Mouse (Mus musculus): ENCODE data around the gene Kpna2. TPM values are rescaled to one million over a fixed set of nuclear protein-coding genes. Genes with fewer than 3 reads are reported as not detected.
A peak's percentile ranks its signal among the peaks of the same experiment; 100 is the strongest.
"Not testable (repeated sequence)": the region's sequence is repeated elsewhere in the genome, so short reads cannot be mapped to it uniquely, and the experiment has no call there.

The Kpna2 gene
- polyA plus RNA-seq, 1 experiment from 2014 or later, result 390 TPM

DNA sequence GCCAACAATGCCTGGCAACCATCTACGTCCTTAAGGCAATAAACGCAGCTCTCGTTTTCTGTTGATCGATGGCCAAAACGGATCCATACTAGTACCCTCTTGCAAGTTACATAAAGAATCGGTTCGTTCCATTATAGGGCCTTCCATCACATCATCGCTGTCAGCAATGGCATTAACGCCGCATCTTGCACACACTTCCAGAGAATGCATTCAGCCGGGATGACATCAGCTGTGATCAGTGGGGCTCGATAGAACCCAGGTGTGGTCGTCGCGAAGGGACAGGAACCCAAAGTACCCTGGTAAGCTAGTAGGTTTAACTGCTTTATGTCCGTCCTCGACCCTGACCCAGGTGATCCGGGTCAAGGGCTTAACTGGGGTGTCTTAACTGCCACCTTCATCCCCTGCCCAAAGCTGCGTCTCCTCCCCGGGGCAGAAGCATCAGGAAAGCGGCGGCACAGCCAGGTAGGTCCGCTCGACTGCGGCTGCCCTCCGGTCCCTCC, 640 bp downstream of the Kpna2 start:
- Histone ChIP-seq H3K4me2 (ENCODE audit: low read length) (peak overlapping the region; percentile 67), H3K36me3 (ENCODE audit: control insufficient read depth, insufficient read depth, low read length) (peaks cover 35% of the 10 kb centered on the region), H3K27ac (ENCODE audit: low read depth, low read length) (peak overlapping the region; percentile 81), H3K27me3 (replicated peaks; ENCODE audit: control insufficient read depth, insufficient read depth, low read length) (no peaks in the 10 kb centered on the region), H3K4me1 (ENCODE audit: control insufficient read depth, insufficient read depth, low read length) (peaks cover 6% of the 10 kb centered on the region; the same call in 1 of the 2 replicates), H3K9me3 (replicated peaks; ENCODE audit: control insufficient read depth, low read length) (no peaks in the 10 kb centered on the region), H3K9ac (ENCODE audit: low read length) (peak overlapping the region; percentile 88), H3K4me3 (ENCODE audit: low read depth, low read length) (peak overlapping the region; percentile 96)
- ATAC-seq (peak; percentile 30), DNase-seq (ENCODE audit: low spot score) (peak; percentile 53)
- WGBS, result under 1% methylated on average over 26 of the region's 26 CpGs

DNA sequence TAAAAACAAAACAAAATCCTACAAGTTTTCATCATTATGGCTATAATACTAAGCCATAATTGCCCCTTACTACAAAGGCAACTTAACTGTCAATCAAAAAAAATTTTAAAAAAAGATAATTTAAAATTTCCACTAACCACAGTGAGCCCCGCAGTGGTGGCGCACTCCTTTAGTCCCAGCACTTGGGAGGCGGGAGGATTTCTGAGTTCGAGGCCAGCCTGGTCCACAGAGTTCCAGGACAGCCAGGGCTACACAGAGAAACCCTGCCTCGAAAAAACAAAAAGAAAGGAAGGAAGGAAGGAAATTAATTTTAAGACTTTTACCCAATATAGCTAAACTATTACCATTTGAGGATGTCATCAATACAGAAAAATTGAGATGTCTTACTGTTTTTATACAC, 1.4 kb downstream of the Kpna2 start:
- peak overlapping the region; percentile 67 for H3K4me2 ChIP-seq (ENCODE audit: low read length)
- H3K4me3 ChIP-seq (ENCODE audit: low read depth, low read length), result peak overlapping the region; percentile 96
- no peak overlapping the region for H3K27ac ChIP-seq (ENCODE audit: low read depth, low read length)
- DNase-seq (ENCODE audit: low spot score), result no peak
- peaks cover 41% of the 10 kb centered on the region for H3K36me3 ChIP-seq (ENCODE audit: control insufficient read depth, insufficient read depth, low read length)
- H3K9me3 ChIP-seq (replicated peaks; ENCODE audit: control insufficient read depth, low read length), result no peaks in the 10 kb centered on the region
- WGBS, result 11% methylated on average over 5 of the region's 5 CpGs
- peaks cover 6% of the 10 kb centered on the region; the same call in 1 of the 2 replicates for H3K4me1 ChIP-seq (ENCODE audit: control insufficient read depth, insufficient read depth, low read length)
- H3K27me3 ChIP-seq (replicated peaks; ENCODE audit: control insufficient read depth, insufficient read depth, low read length), result no peaks in the 10 kb centered on the region
- ATAC-seq, result no peak
- H3K9ac ChIP-seq (ENCODE audit: low read length), result peak overlapping the region; percentile 88

DNA sequence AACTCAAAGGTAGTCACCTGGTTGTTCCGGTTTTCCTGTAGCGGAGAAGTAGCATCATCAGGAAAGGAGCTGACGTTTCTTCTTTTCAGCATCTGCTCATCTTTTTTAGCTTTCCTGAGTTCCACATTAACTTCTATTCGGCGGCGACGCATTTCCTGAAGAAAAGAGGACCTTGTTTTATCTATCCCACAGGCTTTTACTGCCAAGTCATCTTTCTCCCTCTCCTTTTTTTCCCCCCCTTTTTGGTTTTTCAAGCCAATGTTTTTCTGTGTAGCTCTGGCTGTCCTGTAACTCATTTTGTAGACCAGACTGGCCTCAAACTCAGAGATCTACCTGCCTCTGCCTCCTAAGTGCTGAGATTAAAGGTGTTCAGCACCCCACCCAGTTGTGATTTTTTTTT, 2.8 kb downstream of the Kpna2 start:
- H3K4me3 ChIP-seq (ENCODE audit: low read depth, low read length); H3K9ac ChIP-seq (ENCODE audit: low read length); H3K4me1 ChIP-seq (ENCODE audit: control insufficient read depth, insufficient read depth, low read length); H3K27me3 ChIP-seq (replicated peaks; ENCODE audit: control insufficient read depth, insufficient read depth, low read length); H3K9me3 ChIP-seq (replicated peaks; ENCODE audit: control insufficient read depth, low read length); ATAC-seq; DNase-seq (ENCODE audit: low spot score); H3K27ac ChIP-seq (ENCODE audit: low read depth, low read length): not testable (repeated sequence)
- H3K4me2 ChIP-seq (ENCODE audit: low read length), result peak overlapping the region; percentile 67; the same call in 1 of the 2 replicates
- H3K36me3 ChIP-seq (ENCODE audit: control insufficient read depth, insufficient read depth, low read length), result peaks cover 52% of the 10 kb centered on the region
- 92% methylated on average over 7 of the region's 7 CpGs for WGBS

DNA sequence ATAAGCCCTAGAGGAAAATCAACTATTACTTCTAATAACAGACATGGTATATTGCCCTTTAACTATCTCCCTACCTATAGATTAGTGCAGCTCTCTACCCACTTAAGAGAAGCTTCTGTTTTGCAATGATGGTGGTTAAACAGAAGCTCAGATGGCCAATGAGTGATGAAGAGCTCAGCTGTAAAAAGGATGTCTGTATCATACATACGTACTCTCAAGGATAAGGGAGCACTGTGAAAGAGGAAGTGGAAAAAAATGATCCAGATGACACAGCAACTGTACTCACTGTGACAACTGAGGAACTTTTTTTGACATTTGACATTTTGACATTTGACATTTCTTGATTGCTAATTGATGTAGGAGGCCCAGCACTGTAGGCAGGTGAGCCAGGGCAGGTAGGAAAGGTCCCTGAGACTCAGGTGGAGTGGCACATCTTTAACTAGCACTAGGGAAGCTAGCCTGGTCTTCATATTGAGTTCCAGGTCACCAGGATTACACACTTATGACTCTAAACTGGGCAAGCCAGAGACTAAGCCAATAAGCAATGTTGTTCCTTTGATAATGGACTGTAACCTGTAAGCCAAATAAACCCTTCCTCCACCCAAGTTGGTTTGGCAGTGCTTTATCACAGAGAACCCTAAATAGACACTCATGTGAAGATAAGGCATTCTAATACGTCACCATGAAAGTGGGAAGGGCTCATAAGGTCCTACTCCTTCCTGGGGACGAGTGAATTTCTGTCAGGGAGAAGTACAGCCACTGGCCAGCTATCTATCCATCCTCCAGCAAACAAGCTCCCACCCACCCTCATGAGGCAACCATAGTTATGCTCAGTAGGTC, 4.9 kb downstream of the Kpna2 start:
- DNase-seq (ENCODE audit: low spot score), result no peak
- ATAC-seq, result no peak
- H3K27ac ChIP-seq (ENCODE audit: low read depth, low read length), result no peak overlapping the region
- no peaks in the 10 kb centered on the region for H3K27me3 ChIP-seq (replicated peaks; ENCODE audit: control insufficient read depth, insufficient read depth, low read length)
- peaks cover 6% of the 10 kb centered on the region; the same call in 1 of the 2 replicates for H3K4me1 ChIP-seq (ENCODE audit: control insufficient read depth, insufficient read depth, low read length)
- H3K4me2 ChIP-seq (ENCODE audit: low read length), result no peak overlapping the region
- WGBS, result 77% methylated on average over 3 of the region's 3 CpGs
- H3K9me3 ChIP-seq (replicated peaks; ENCODE audit: control insufficient read depth, low read length), result no peaks in the 10 kb centered on the region
- peaks cover 72% of the 10 kb centered on the region for H3K36me3 ChIP-seq (ENCODE audit: control insufficient read depth, insufficient read depth, low read length)
- H3K4me3 ChIP-seq (ENCODE audit: low read depth, low read length), result no peak overlapping the region
- no peak overlapping the region for H3K9ac ChIP-seq (ENCODE audit: low read length)

DNA sequence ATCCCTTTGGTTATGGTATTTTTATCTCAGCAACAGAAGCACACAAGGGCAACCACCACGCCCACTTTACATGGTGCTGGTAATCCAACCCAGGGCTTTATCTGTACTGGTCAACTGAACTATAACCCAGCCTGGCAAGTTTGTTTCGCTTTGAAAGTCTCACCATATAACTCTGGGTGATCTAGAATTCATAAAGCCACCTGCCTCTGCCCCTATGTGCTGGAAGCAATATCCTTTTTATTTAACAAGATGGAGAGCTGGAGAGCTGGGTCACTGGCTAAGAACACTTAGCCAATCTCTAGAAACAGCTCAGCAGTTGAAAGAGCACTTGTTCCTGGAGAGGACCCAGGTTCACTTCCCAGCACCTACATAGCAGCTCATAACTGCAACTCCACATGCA, 12.0 kb downstream of the Kpna2 start:
- WGBS, result 92% methylated on average over 2 of the region's 2 CpGs
- Histone ChIP-seq H3K9me3 (replicated peaks; ENCODE audit: control insufficient read depth, low read length) (no peaks in the 10 kb centered on the region), H3K27me3 (replicated peaks; ENCODE audit: control insufficient read depth, insufficient read depth, low read length) (no peaks in the 10 kb centered on the region), H3K4me1 (ENCODE audit: control insufficient read depth, insufficient read depth, low read length) (no peaks in the 10 kb centered on the region), H3K4me2 (ENCODE audit: low read length) (no peak overlapping the region), H3K4me3 (ENCODE audit: low read depth, low read length) (no peak overlapping the region), H3K36me3 (ENCODE audit: control insufficient read depth, insufficient read depth, low read length) (peaks cover 50% of the 10 kb centered on the region), H3K9ac (ENCODE audit: low read length) (no peak overlapping the region), H3K27ac (ENCODE audit: low read depth, low read length) (no peak overlapping the region)
- DNase-seq (ENCODE audit: low spot score) (no peak), ATAC-seq (no peak)

DNA sequence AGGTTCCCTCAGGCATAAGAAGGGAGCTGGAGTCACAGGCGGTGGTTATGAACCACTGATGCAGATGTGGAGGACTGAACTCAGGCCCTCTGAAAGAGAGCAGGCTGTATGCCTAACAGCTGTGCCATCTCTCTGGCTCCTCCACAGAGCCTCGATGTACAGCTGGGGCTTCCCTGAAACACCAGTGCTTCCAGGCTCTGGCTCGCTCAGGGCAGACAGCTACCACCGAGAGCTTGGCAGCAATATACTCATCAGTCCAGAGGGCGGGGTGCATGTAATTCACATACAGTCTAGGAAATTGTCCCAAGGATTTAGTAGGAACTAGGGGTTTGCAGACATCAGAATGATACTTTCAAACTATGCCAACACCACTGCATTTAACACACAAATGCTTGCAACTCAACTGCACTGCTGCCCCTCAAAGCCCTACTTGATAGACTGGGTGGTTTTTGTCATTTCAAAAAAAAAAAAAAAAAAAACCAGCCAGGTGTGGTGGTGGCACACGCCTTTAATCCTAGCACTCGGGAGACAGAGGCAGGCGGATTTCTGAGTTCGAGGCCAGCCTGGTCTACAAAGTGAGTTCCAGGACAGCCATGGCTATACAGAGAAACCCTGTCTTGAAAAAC, 13.2 kb downstream of the Kpna2 start:
- H3K4me2 ChIP-seq (ENCODE audit: low read length); H3K27me3 ChIP-seq (replicated peaks; ENCODE audit: control insufficient read depth, insufficient read depth, low read length); H3K9ac ChIP-seq (ENCODE audit: low read length); H3K4me3 ChIP-seq (ENCODE audit: low read depth, low read length); DNase-seq (ENCODE audit: low spot score); H3K4me1 ChIP-seq (ENCODE audit: control insufficient read depth, insufficient read depth, low read length); H3K9me3 ChIP-seq (replicated peaks; ENCODE audit: control insufficient read depth, low read length); ATAC-seq; H3K27ac ChIP-seq (ENCODE audit: low read depth, low read length): not testable (repeated sequence)
- WGBS, result 91% methylated on average over 9 of the region's 9 CpGs
- H3K36me3 ChIP-seq (ENCODE audit: control insufficient read depth, insufficient read depth, low read length), result peaks cover 39% of the 10 kb centered on the region

DNA sequence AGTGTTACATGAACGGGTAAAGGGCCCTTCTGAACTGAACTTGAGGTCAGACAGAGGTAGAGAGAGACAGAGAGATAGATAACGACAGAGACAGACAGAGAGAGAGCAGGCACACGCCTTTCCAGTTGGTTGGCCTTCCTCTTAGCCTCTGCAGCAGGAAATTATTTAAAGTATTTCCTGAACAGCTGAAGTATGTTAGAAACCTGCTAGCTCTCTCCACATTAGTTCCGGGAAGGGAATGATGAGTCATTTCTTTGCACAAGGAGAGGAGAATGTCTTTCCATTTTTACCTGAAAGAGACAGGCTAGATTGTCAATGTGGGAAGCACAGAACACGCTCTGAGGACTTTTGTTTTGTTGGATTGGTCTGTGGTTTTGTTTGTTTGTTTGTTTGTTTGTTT, 17.0 kb downstream of the Kpna2 start:
- Histone ChIP-seq H3K4me1 (ENCODE audit: control insufficient read depth, insufficient read depth, low read length) (no peaks in the 10 kb centered on the region), H3K27ac (ENCODE audit: low read depth, low read length) (no peak overlapping the region), H3K9me3 (replicated peaks; ENCODE audit: control insufficient read depth, low read length) (no peaks in the 10 kb centered on the region), H3K9ac (ENCODE audit: low read length) (no peak overlapping the region), H3K27me3 (replicated peaks; ENCODE audit: control insufficient read depth, insufficient read depth, low read length) (no peaks in the 10 kb centered on the region), H3K4me2 (ENCODE audit: low read length) (no peak overlapping the region), H3K36me3 (ENCODE audit: control insufficient read depth, insufficient read depth, low read length) (peaks cover 5% of the 10 kb centered on the region), H3K4me3 (ENCODE audit: low read depth, low read length) (no peak overlapping the region)
- DNase-seq (ENCODE audit: low spot score) (no peak), ATAC-seq (no peak)
- 67% methylated on average over 5 of the region's 5 CpGs for WGBS

DNA sequence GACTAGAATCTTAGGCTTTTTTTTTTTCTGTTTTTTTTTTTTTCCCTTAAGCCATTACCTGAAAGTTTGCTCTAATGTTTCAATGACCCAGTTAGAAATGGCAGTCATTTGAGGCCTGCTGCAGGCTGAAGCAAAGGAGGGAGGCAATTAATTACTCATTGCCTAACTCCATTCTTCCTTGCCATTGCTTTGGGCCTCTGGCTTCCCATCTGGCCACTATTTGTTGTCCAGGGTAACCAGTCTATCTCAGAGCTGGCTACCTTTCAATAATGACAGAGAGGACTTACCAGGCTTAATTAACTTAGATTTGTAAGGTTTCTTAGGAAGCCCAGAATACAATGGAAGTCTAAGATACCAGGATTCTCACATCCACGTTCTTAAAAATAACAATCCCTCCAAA, 17.6 kb downstream of the Kpna2 start:
- H3K27ac ChIP-seq (ENCODE audit: low read depth, low read length), result no peak overlapping the region
- no peak overlapping the region for H3K4me2 ChIP-seq (ENCODE audit: low read length)
- 4% methylated on average over 1 of the region's 1 CpGs for WGBS
- no peak overlapping the region for H3K9ac ChIP-seq (ENCODE audit: low read length)
- H3K36me3 ChIP-seq (ENCODE audit: control insufficient read depth, insufficient read depth, low read length), result no peaks in the 10 kb centered on the region; the same call in 1 of the 2 replicates
- H3K27me3 ChIP-seq (replicated peaks; ENCODE audit: control insufficient read depth, insufficient read depth, low read length), result no peaks in the 10 kb centered on the region
- H3K4me1 ChIP-seq (ENCODE audit: control insufficient read depth, insufficient read depth, low read length), result no peaks in the 10 kb centered on the region
- ATAC-seq (no peak), DNase-seq (ENCODE audit: low spot score) (peak; percentile 61)
- no peaks in the 10 kb centered on the region for H3K9me3 ChIP-seq (replicated peaks; ENCODE audit: control insufficient read depth, low read length)
- H3K4me3 ChIP-seq (ENCODE audit: low read depth, low read length), result no peak overlapping the region

DNA sequence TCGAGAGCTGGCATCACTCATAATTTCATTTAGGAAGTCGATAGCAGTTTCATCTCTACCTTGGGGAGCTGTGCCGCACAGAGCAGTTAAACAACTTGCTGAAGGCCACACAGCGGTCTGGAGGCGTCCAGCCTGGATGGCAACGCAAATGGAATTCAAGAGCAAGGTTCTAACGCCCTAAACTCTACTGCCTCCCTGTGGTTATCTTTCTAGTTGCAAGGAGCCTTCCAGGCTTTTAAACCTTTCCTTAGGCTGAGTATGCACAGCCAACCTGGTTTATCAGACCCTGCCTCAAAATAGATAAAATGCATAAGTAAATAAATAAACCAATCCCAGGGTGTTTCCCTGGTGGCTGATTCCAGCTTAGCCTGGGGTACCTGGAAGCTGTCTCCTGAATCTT, 18.9 kb downstream of the Kpna2 start:
- Histone ChIP-seq H3K9ac (ENCODE audit: low read length) (no peak overlapping the region), H3K4me3 (ENCODE audit: low read depth, low read length) (no peak overlapping the region), H3K4me1 (ENCODE audit: control insufficient read depth, insufficient read depth, low read length) (no peaks in the 10 kb centered on the region), H3K27ac (ENCODE audit: low read depth, low read length) (no peak overlapping the region), H3K27me3 (replicated peaks; ENCODE audit: control insufficient read depth, insufficient read depth, low read length) (no peaks in the 10 kb centered on the region), H3K9me3 (replicated peaks; ENCODE audit: control insufficient read depth, low read length) (no peaks in the 10 kb centered on the region), H3K4me2 (ENCODE audit: low read length) (no peak overlapping the region), H3K36me3 (ENCODE audit: control insufficient read depth, insufficient read depth, low read length) (no peaks in the 10 kb centered on the region; the same call in 1 of the 2 replicates)
- DNase-seq (ENCODE audit: low spot score) (peak; percentile 85), ATAC-seq (no peak)
- 23% methylated on average over 7 of the region's 7 CpGs for WGBS
